Mouse (Mus musculus) lung, adult 2 months (tissue): ENCODE measurements at regions not wholly inside any gene's neighbourhood (a gene's known extent, or its start where the extent isn't known, plus 50 kb on each side); places are given as distances from the start of the nearest gene placed in this dataset.

Source experiments
- CTCF ChIP-seq: fragments of 200-500 bp; IDR thresholded peaks from 2 replicates; pipeline ENCODE4 v1.5.1; 2011; ENCODE audit warnings: mild to moderate bottlenecking, low read length, control low read depth; ENCODE audit not compliant: insufficient read depth
- POLR2A ChIP-seq: fragments of 200-500 bp; IDR thresholded peaks from 2 replicates; pipeline ENCODE4 v1.6.1; 2011; ENCODE audit warnings: low read depth, mild to moderate bottlenecking, control low read depth, low read length, borderline replicate concordance; ENCODE audit errors: extremely low read depth

DNA sequence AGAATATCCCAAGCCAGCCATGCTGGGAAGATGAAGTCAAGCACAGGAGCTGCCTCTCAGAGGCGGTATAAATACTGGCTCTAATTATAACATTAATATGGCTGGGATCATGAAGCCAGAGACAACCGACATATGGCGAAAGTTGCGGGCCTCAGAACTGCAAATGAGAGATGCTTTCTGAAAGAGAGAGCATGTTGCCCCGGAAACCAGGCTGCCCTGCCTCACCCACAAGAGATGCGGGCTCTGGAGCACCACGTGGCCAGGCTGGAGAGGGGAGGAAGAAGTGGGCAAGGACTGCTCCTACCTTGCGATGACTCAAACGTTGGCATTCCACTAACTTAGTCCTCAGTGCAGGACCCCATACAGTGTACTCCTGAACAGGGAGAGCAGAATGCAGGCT, 490.5 kb downstream of the Rnf144a start:
- TF ChIP-seq POLR2A (no peak), CTCF (no peak)
